Mouse (Mus musculus): ENCODE measurements around the gene Bpifc.
A peak's percentile ranks its signal among the peaks of the same experiment; 100 is the strongest.

The Bpifc gene

GRCm38 (mm10) chr10:86011172-86011571, 523 bp downstream of the Bpifc start:
- DNase-seq (ENCODE audit: low read depth, low spot score) = no peak

DNA sequence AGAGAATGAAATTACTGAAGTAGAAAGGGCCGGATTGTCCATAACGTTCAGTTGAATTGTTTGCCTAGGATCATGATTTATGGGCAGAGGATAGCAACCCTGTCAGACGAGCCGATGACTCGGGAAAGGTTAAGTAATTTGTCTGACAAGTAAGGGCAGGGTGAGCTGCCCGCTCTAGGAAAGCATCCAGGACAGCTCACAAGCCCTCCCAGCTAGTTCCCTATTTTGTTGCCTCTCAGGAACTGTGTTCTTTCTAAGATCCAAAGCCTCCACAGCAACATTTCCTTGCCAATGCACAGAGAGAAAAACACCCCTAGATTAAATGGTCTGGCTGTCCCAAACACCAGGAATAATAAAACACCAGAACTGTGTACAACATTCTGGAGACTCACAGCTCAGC, 1.1 kb downstream of the Bpifc start:
- no peak for DNase-seq (ENCODE audit: low read depth, low spot score)

GRCm38 (mm10) chr10:86009688-86010087, 2.0 kb downstream of the Bpifc start:
- no peak for DNase-seq (ENCODE audit: low read depth, low spot score)

GRCm38 (mm10) chr10:86006455-86006854, 5.2 kb downstream of the Bpifc start:
- no peak for DNase-seq (ENCODE audit: low read depth, low spot score)

GRCm38 (mm10) chr10:86000447-86000846, 11.2 kb downstream of the Bpifc start:
- no peak for DNase-seq (ENCODE audit: low read depth, low spot score)

DNA sequence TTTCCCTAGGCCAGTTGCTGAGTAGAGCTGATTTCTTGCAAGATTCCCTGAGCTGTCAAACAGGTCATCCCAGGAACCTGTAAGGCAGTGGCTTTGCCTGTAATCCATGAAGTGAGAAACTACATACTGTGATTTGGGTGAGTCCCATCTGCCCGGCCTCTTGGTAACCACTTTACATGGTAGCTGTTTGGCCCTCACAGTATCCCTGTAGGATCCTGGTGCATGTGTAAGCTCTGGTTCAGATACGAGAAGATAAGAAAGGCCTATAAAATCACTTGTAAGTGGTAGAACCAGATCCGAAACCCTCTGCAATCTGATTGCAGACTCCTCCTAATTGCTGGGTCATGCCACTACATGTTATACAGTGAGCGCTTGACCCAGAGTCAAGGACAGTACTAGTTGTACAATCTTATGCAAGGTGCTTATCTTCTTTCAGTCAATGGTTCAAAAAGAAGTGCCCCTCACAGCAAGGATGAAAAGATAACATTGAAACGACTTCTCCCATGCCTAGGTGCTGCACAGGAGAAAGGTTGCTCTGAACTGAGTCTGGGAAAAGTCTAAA, 17.1 kb downstream of the Bpifc start:
- DNase-seq (ENCODE audit: low read depth, low spot score) = no peak

GRCm38 (mm10) chr10:85993836-85994235, 17.9 kb downstream of the Bpifc start:
- no peak for DNase-seq (ENCODE audit: low read depth, low spot score)

DNA sequence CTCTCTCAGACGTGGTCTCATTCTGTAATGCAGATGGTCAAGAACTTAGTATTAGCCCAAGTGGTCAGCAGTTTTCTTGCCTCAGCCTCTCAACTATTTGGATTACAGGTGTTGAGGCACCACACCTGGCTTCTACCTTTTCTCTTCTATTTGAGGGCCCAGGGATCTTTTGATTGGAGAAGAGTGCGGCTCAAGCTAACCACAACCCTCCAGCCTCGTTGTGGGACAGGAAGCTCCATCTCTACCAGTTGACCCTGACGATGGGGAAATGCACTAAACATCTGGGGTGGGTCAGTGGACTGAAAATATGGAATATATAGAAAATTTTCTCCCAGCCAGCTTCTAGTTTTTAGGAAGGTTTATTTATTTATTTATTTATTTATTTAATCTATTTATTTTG, 19.3 kb downstream of the Bpifc start:
- no peak for DNase-seq (ENCODE audit: low read depth, low spot score)

GRCm38 (mm10) chr10:85989412-85990115, 22.1 kb downstream of the Bpifc start:
- DNase-seq (ENCODE audit: low read depth, low spot score) = no peak

DNA sequence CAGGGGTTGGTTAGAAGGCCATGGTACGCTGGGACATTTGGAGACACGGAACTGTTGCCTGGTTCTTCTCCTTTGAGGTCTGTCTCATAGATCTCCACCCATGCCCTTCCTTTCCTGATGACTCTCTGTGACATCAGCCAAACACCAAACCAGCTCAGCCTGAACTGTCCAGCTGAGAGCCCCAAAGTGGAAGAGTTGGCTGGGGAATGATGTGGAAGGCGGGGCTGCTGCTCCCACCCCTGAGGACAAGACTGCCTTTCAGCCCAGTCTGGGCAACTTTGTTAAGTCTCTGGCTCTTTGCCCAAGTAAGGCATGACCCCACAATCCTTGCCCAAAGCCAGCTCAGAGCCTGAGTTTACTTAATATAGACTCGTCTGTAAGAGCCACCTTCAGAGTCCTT, 38.8 kb downstream of the Bpifc start:
- DNase-seq (ENCODE audit: low read depth, low spot score) = no peak

- DNase-seq (ENCODE audit: low read depth, low spot score) = no peak
These were observed 39.9 kb downstream of the Bpifc start for GRCm38 (mm10) chr10:85971826-85972225.

GRCm38 (mm10) chr10:85969894-85970620, 41.6 kb downstream of the Bpifc start:
- DNase-seq (ENCODE audit: low read depth, low spot score) = no peak

GRCm38 (mm10) chr10:85968731-85969130, 43.0 kb downstream of the Bpifc start:
- no peak for DNase-seq (ENCODE audit: low read depth, low spot score)

GRCm38 (mm10) chr10:85968157-85968634, 43.5 kb downstream of the Bpifc start:
- peak; percentile 81 for DNase-seq (ENCODE audit: low read depth, low spot score)

GRCm38 (mm10) chr10:85967411-85968156, 44.1 kb downstream of the Bpifc start:
- no peak for DNase-seq (ENCODE audit: low read depth, low spot score)

DNA sequence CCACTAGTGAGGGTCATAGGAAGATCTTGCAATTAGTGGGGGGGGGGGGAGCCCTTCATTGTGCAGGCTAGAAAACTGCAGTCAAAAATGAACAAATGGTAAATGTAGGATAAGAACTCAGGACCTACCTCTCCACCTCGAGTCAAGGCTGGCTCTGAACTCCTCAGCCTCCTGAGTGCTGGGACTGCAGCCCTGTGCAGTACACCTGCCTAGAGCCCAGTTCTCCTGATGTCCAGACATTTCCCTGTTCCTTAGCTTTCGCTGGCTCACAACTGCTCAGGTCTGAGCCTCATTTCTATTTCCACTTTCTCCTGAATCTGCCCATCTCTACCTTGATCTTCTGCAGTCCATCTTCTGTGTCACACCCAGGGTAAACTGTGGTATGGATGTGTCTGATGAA, 45.2 kb downstream of the Bpifc start:
- no peak for DNase-seq (ENCODE audit: low read depth, low spot score)

DNA sequence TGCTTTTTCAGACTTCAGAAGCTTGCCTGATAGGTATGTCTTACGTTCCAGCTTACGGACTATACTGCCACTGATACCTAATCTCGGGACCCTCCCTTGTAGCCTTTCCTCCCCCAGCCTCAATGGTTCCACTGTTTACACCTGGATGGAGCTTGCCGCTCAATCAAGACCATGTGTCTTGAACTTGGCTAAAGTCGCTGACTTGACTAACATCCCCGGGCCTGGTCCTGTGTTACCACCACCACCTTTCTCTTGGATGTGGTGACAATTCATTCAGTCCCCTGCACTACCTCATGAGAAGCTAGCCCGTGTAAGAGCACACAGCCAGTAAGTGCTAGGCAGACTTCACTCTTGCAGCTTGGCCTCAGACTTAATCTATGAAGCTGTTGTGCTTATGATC, 47.4 kb downstream of the Bpifc start:
- DNase-seq (ENCODE audit: low read depth, low spot score) = no peak

GRCm38 (mm10) chr10:85962897-85963296, 48.8 kb downstream of the Bpifc start:
- no peak for DNase-seq (ENCODE audit: low read depth, low spot score)

DNA sequence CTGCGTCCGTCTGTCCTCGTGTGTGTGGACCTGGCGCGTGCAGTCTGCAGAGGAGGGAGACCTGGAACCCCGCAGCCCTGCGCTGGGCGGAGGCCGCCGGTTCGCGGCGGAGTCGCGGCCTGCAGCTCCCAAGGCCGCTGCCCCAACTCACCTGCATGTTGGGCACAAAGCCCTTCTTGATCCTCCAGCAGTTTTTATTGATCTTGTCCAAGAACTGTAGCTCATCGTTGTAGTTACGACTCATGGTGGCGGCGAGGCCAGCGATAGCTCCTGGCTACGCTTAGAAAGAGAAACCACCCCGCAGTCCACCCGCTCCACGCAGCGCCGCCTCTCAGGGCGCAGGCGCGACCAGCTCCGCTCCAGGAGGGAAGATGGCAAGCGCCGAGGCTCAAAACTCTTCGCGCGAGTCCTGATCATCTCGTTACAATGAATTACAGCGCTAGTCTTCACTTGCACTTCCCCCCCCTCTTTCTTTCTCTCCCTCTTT, 54.2 kb downstream of the Bpifc start, which contains the start of gene Rtcb:
Rtcb (minus strand) TSS at position 360 of the 487 bp plus-strand sequence.
- DNase-seq (ENCODE audit: low read depth, low spot score) = peak; percentile 96

- no peak for DNase-seq (ENCODE audit: low read depth, low spot score)
These were observed 54.8 kb downstream of the Bpifc start for GRCm38 (mm10) chr10:85956871-85957419.

DNA sequence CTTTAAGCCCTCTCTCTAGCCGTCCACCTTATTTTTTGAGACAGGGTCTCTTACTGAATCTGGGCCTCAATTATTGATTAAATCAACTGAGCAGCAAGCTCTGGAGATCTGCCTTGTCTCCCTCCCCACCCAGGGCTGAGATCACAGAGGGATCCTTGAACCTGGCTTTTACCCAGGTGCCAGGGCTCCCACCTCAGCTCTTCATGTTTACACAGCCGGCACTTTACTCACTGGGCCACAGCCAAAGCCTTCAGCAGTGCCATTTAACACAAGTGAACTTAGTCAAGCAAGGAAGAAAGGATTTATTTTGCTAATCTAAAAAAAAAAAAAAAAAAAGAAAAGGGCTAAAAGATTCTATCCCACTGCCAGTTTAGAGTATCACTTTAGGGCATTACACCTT, 57.3 kb downstream of the Bpifc start:
- no peak for DNase-seq (ENCODE audit: low read depth, low spot score)
